Mouse (Mus musculus) ovary, adult 10 weeks (tissue): ENCODE results near the gene Zp2. TPM values are rescaled to one million over a fixed set of nuclear protein-coding genes. Genes with fewer than 3 reads are reported as not detected.

Experiments used
- polyA plus RNA-seq: library from polyadenylated mRNA; stranded (reverse); fragments of 350-450 nt; fragmentation: Illumina TruSeq; extraction: RNeasy Lipid Tissue Mini Kit (QIAGEN cat#74804); gene quantifications from one replicate; pipeline ENCODE4 v1.2.3, GENCODE M21; 2014

Gene Zp2
- polyA plus RNA-seq = 233 TPM

DNA sequence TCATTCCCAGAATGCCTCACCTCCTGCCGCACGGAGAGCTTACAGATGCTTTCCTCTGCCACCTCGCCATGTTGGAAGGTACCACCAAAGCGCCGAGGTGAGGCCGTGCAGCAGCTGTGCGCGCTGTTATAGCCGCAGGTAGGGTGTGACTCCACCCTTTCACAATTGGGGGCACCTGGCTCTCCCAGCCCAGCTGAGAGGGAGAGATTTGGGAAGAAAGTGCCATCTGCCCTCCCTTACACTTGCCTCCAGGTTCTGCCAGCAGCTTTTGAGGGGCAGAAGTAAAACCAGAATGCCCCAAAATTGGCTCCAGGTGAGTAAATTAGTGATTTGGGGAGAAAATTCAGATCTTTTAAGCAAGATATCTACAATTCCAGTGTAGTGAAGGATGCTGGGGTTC lies at the start of gene Zp2:
Gene Zp2, minus strand, starts transcription at position 101 of the 400 bp plus-strand sequence.

GRCm38 (mm10) chr7:120173603-120174244 lies 28.6 kb upstream of the Zp2 start, which contains the start of gene Anks4b:
Gene Anks4b, plus strand, starts transcription at chr7:120173858.

DNA sequence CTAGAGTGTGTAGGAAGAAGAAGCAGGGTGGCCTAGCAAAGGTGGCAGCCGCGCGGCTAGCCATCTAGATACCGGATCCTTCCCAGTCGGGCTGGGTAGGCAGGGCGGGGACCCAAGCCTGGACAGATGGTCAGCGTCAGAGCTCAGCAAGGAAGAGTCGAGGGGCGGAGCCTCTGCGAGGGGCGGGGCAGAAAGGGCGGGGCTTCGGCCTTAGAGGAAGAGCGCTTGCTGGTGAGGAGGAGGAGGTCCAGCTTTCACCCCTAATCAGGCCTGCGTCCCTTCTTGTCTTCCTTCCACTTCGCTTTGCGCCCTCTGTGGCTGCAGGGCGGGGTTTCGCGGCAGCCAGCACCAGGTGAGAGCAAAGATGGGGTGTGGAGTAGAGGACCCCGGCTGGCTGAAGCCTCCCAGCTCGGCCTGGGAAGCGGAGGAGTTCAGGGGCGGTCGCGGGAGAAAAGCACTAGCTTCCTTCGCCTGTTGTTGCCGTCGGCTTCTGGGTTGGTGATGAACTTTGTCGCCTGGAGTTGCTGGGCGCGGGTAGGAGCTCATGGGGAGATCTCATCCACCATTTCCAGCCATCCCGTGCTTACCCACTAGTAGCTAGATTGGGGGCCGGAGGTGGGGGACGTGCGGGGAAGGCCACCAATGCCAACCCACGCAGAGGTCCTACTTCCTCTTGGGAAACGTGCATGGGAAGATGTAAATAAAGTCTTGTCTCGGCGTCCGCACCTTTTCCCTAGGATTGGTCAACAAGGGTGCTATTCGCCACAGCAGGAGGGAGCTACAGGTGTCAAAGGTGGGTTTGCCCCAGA lies 42.7 kb downstream of the Zp2 start, which contains the start of gene Tmem159:
Gene Tmem159, plus strand, starts transcription at position 190 of the 809 bp plus-strand sequence.

GRCm38 (mm10) chr7:120095180-120095579 lies 49.9 kb downstream of the Zp2 start, which contains the start of gene Dnah3:
Gene Dnah3, minus strand, starts transcription at chr7:120095280.

Other genes with a start within 250 kb of the Zp2 start
- gene Lyrm1, start 249.4 kb downstream of the Zp2 start, polyA plus RNA-seq = 8.7 TPM
- gene Dcun1d3, start 249.0 kb downstream of the Zp2 start, polyA plus RNA-seq = 17.2 TPM
- gene Dnah3, start 50.0 kb downstream of the Zp2 start, polyA plus RNA-seq = 2.5 TPM
- gene Tmem159, start 42.9 kb downstream of the Zp2 start, polyA plus RNA-seq = 74.6 TPM
- gene Anks4b, start 28.6 kb upstream of the Zp2 start, polyA plus RNA-seq = 3.5 TPM
- not detected for gene Crym, start 56.8 kb upstream of the Zp2 start, polyA plus RNA-seq
- gene Abca14, start 58.7 kb upstream of the Zp2 start, polyA plus RNA-seq = not detected
- gene Abca15, start 183.4 kb upstream of the Zp2 start, polyA plus RNA-seq = not detected